Mouse (Mus musculus): ENCODE results near the gene Plin2. TPM values are rescaled to one million over a fixed set of nuclear protein-coding genes. Genes with fewer than 3 reads are reported as not detected.

Gene Plin2
- 10 to 100 TPM; 10.8 to 13.6 TPM for total RNA-seq (2021)
- long read RNA-seq, experiment 1, transcript Plin2-201 (8 exons, 1,888 nt), result major isoform, 15 of 17 reads
- long read RNA-seq, experiment 1, partial matches to known transcripts, result 0 of 17 reads
- long read RNA-seq, experiment 1, other reads (novel, unspliced or antisense), result 2 of 17 reads
- long read RNA-seq, experiment 2, transcript Plin2-201 (8 exons, 1,888 nt), result major isoform, 8 of 11 reads
- long read RNA-seq, experiment 2, partial matches to known transcripts, result 0 of 11 reads
- long read RNA-seq, experiment 2, other reads (novel, unspliced or antisense), result 2 of 11 reads

DNA sequence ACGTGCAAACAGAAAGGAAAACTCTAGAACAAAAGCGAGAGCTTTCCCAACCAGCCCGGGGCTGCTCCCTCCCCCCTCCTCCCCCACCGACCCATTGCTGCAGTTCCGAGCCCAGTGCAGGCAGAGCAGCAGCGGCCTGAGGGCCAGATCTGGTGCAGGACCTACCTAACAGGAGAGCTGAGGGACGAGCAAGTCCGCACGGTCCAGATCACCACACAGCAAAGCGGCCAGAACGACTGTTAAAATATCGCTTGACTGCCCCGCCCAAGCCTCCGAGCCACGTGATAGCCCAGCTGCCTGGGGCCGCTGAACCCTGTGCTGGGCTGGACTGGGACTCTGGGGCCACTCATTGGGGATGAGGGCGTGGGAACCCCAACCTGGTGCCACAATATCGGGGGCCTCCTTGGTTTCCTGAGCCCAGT, at the start of gene Plin2:
Gene Plin2 (minus strand): TSS at position 281 of the 422 bp plus-strand sequence.
- peak within 1 kb of the TSS; percentile 71 for H3K27ac ChIP-seq
- no peak for TF ChIP-seq CTCF (conservative IDR thresholded peaks at IDR 0.05)
- DNase-seq (ENCODE audit: low spot score in 2 of 2), result peak; percentile 7 to 21
- peak within 1 kb of the TSS; percentile 65 for H3K4me3 ChIP-seq

DNA sequence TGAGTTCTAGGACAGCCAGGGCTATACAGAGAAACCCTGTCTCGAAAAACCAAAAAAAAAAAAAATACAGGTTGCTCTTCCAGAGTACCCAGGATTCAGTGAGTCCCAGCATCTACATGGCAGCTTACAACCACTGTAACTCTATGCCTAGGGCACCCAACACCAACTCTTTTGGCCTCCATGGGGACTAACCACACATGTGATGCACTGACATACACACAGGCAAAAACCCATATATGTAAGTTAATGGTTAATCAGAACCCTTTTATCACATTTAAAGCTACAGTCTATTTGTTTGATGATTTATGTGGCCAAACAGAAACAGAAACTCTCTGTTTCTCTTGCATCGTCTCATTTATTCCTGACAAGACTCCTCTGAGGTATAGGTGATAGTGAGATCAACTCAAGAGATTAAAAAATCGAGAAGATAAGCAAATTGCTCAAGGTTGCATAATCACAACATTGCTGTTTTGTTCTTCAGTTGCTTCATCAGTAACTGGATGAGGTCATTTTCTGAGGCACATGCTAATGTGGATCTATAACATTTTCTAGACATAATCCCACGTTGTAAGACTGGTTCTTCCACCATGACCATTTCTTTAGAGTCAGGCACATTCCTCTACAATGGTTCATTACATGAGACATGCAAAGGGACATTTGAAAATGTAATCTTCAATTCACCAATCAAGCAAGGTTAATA, 49.2 kb upstream of the Plin2 start:
- no peak for DNase-seq (ENCODE audit: low spot score in 2 of 2)
- Histone ChIP-seq H3K27ac (no peak overlapping the region), H3K4me3 (no peak overlapping the region)
- no peak for TF ChIP-seq CTCF (conservative IDR thresholded peaks at IDR 0.05)

DNA sequence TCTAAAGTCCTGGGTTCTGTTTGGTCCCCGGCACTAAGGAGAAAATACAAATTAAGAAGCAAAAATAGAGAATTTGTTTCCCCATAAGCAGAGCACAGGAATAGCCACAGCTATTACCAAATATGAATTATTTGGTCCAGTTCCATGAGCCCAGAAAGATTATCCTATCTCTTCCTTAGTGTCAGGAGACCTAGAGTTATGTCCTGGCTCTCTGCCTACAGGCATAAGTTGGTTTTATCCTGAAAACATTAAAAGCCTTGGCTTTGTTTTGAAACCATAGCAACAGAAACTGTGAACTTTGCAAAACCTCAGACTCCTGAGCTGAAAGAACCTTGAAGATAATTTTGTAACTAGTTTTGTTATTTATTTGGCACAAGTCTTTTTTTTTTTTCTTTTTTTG, 47.3 kb upstream of the Plin2 start:
- H3K27ac ChIP-seq, result no peak overlapping the region
- TF ChIP-seq CTCF (conservative IDR thresholded peaks at IDR 0.05), result no peak
- no peak overlapping the region for H3K4me3 ChIP-seq
- DNase-seq (ENCODE audit: low spot score in 2 of 2), result no peak

DNA sequence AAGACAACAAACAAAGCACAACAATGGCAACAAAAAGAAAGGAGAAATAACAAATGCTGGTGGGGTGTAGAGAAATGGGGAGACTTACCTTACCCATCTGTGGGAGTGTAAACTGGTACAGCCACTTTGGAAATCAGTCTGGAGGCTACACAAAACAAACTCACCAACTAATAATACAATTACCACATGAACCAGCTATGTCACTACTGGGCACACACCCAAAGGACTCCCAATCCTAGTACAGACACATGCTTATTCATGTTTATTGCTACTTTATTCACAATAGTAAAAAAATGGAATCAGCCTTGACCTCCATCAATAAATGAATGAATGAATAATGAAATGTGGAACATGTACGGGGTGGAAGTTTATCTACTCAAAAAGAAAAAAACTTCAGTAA, 45.5 kb upstream of the Plin2 start:
- Histone ChIP-seq H3K27ac (no peak overlapping the region), H3K4me3 (no peak overlapping the region)
- no peak for TF ChIP-seq CTCF (conservative IDR thresholded peaks at IDR 0.05)
- DNase-seq (ENCODE audit: low spot score in 2 of 2), result no peak

DNA sequence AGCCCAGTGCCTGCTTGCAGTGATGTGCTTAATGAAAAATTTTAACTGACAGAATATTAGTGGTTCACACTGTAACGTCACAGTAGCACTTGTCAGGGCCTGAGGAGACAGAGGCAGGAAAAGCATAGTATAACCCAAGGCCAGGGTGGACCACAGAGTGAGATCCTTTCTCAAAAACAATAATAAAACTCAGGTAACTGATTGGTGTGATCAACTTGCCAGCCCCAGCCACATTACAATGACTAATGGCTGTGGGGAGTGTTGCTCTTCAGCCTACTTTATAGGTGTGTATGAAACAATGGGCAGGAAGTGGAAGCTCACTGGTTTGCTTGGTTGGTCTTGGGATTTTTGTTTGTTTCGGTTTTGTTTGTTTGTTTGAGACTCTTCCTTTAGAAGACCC, 43.7 kb upstream of the Plin2 start:
- no peak for TF ChIP-seq CTCF (conservative IDR thresholded peaks at IDR 0.05)
- Histone ChIP-seq H3K27ac (peak overlapping the region; percentile 76), H3K4me3 (no peak overlapping the region)
- DNase-seq (ENCODE audit: low spot score in 2 of 2), result no peak

- TF ChIP-seq CTCF (conservative IDR thresholded peaks at IDR 0.05), result no peak
- peak; percentile 66 to 74 for DNase-seq (ENCODE audit: low spot score in 2 of 2)
- peak overlapping the region; percentile 76 for H3K27ac ChIP-seq
- H3K4me3 ChIP-seq, result peak overlapping the region; percentile 26
Measured at GRCm38 (mm10) chr4:86712751-86713195, 42.9 kb upstream of the Plin2 start.

DNA sequence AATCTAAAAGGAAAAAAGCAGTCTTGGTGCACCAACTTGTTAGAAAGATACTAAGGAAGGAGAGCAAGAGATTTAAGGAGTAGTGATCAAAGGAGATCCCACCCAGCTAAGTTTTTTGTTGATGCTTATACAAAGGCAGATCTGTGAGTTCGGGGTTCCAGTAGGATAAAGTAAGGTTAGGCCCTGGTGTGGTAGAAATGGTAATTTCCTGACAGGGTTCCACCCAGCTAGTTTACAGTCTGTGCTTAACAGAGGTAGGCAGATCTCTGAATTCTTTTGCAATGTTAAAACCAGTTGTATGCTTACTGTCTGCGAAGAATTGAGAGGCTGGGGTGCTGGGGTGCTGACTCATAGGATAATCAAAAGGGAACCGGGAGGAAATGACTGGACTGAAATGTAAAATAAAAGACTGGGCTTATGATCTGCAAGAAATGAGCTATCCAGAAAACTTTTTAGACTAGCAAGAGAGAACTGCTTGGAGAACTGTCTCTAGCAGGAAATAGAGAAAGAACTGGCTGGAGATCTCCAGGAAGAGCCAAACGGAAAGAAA, 40.9 kb upstream of the Plin2 start:
- no peak overlapping the region for H3K27ac ChIP-seq
- no peak overlapping the region for H3K4me3 ChIP-seq
- DNase-seq (ENCODE audit: low spot score in 2 of 2), result no peak
- TF ChIP-seq CTCF (conservative IDR thresholded peaks at IDR 0.05), result no peak

GRCm38 (mm10) chr4:86710034-86710650, 40.3 kb upstream of the Plin2 start:
- Histone ChIP-seq H3K27ac (no peak overlapping the region), H3K4me3 (no peak overlapping the region)
- no peak for DNase-seq (ENCODE audit: low spot score in 2 of 2)
- TF ChIP-seq CTCF (conservative IDR thresholded peaks at IDR 0.05), result no peak

GRCm38 (mm10) chr4:86708801-86709200, 38.9 kb upstream of the Plin2 start:
- no peak for DNase-seq (ENCODE audit: low spot score in 2 of 2)
- Histone ChIP-seq H3K27ac (no peak overlapping the region), H3K4me3 (no peak overlapping the region)
- TF ChIP-seq CTCF (conservative IDR thresholded peaks at IDR 0.05), result peak; percentile 42

GRCm38 (mm10) chr4:86699161-86699865, 29.5 kb upstream of the Plin2 start:
- Histone ChIP-seq H3K4me3 (no peak overlapping the region), H3K27ac (no peak overlapping the region)
- DNase-seq (ENCODE audit: low spot score in 2 of 2), result no peak
- TF ChIP-seq CTCF (conservative IDR thresholded peaks at IDR 0.05), result no peak

DNA sequence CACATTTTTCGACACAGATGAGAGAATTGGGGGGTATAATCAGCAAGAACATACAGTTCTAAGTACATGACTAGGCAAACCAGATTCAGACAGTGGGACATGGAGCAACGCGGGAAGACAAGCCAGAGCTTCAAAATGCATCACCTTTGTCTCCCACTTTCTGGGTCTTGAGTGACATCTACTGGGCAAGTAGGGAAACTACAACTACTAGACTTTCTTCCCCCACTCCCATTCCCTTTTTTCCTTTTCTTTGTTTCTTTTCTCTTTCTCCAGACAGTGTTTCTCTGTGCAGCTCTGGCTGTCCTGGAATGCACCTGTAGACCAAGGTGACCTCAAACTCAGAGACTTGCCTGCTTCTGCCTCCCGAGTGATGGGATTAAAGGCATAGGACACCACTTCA, 27.0 kb upstream of the Plin2 start:
- peak; percentile 91 for TF ChIP-seq CTCF (conservative IDR thresholded peaks at IDR 0.05)
- Histone ChIP-seq H3K27ac (no peak overlapping the region), H3K4me3 (no peak overlapping the region)
- peak; percentile 22 to 46 for DNase-seq (ENCODE audit: low spot score in 2 of 2)

- H3K27ac ChIP-seq, result no peak overlapping the region
- peak; percentile 75 for TF ChIP-seq CTCF (conservative IDR thresholded peaks at IDR 0.05)
- DNase-seq (ENCODE audit: low spot score in 2 of 2), result peak; percentile 15 to 35
- no peak overlapping the region for H3K4me3 ChIP-seq
Measured at GRCm38 (mm10) chr4:86695081-86695480, 25.2 kb upstream of the Plin2 start.
